Mouse (Mus musculus) spleen, postnatal 36 days (tissue): ENCODE results near the gene Pkd1l3.

ENCODE experiments used
- DNase-seq, 2 experiments: peaks; one replicate each; pipeline ENCODE4 v3.0.0; 2022; ENCODE audit warnings: low spot score in 2 of 2, mixed read lengths in 1 of 2

Gene Pkd1l3

DNA sequence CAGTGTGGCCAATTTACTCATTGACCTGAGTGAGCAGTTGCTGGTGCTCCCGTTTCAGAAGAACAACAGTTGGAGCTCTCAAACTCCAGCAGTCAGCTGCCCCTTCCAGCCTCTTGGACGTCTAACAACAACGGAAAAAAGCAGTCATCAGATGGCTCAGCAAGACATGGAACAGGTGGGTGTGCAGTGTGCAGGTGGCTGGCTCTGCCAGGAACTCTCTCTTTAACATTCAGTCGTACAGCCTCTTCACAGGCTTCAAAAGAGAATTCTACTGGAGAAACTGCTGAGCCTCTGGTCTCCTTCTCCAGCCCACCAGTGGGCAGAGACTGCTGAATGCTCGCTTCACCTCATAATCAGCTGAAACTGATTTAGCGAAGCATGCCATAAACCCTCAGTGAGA lies 14.3 kb downstream of the Pkd1l3 start:
- DNase-seq: no peak

DNA sequence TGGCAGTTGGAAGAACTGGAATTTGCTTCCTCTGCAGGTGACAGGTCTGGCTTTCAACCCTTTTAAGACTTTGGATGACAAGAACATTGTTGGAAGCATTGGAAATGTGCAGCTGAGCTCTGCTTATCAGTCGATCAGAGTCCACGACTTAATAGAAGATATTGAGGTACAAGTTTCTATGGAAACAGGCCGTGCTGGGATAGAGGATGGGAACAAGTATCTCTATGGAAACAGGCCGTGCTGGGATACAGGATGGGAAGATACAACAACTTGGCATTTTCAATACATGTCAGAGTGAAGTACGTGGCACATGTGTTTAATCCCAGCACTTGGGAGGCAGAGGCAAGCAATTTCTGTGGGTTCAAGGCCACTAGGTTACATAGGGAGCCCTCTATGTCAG lies 18.2 kb downstream of the Pkd1l3 start:
- DNase-seq: no peak

GRCm38 (mm10) chr8:109635146-109635545 lies 20.8 kb downstream of the Pkd1l3 start:
- DNase-seq: no peak

GRCm38 (mm10) chr8:109638851-109639250 lies 24.5 kb downstream of the Pkd1l3 start:
- DNase-seq: no peak

GRCm38 (mm10) chr8:109640410-109640809 lies 26.1 kb downstream of the Pkd1l3 start:
- DNase-seq: no peak

GRCm38 (mm10) chr8:109641236-109641635 lies 26.9 kb downstream of the Pkd1l3 start:
- DNase-seq: no peak

- no peak for DNase-seq
Observed at GRCm38 (mm10) chr8:109647331-109647730, 33.0 kb downstream of the Pkd1l3 start.

DNA sequence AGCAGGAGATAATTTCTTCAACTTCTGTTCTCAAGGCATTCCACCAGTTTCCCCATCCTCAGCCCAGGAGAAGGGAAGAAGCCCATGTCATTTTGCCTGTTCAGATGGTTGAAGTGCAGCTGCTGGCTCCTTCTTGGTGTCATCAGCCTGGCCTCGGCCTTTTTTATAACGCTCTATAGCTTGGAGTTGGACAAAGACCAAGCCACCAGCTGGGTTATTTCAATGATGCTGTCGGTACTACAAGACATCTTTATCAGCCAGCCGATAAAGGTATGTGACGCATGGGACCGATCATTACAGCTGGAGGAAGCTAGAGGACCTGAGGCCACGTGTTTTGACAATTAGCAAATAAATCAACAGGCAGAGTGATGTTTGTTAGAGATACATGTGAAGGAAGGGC lies 34.2 kb downstream of the Pkd1l3 start:
- no peak for DNase-seq

- no peak for DNase-seq
Observed at GRCm38 (mm10) chr8:109650801-109651200, 36.5 kb downstream of the Pkd1l3 start.

DNA sequence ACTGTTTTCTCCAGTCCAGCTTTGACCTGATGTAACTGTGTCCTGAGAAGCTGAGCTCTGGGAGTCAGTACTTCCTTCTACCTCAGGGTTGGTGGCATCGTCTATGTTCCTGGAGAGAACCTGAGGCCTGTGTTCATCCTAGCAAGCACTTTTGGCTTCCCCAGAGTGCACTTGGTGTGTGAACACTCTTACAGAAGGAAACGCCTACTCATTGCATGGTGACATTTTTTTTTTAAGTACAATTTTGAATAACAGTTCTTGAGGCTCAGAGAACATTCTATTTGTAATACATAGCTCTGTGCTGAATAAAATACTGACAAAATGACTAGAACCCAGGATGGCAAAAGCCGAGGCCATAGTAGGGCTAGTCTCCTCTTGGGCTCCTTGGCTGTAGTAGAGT lies 42.5 kb downstream of the Pkd1l3 start:
- no peak for DNase-seq

GRCm38 (mm10) chr8:109662328-109662727 lies 48.0 kb downstream of the Pkd1l3 start:
- no peak for DNase-seq

DNA sequence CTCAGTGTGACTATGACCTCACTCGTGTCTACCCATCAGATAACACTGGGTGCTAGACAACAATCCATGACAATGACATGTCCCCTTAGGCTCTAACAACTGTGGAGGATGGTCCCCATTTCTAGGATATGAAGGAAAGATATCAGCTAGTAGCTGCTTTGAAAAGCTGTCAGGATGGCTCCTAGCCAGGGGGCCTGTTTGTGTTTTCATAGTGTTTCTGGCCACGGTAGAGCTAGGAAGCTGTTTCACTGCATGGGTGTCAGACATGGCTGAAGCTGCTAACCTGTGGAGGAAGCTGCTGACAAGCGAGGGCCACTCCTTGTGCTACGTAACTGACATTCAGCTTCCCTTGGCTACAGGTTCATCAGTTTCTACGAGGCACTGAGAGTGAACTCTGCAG lies 52.3 kb downstream of the Pkd1l3 start:
- DNase-seq: no peak

GRCm38 (mm10) chr8:109672656-109673055 lies 58.3 kb downstream of the Pkd1l3 start:
- no peak for DNase-seq

- no peak for DNase-seq
Observed at GRCm38 (mm10) chr8:109673596-109673995, 59.3 kb downstream of the Pkd1l3 start.

DNA sequence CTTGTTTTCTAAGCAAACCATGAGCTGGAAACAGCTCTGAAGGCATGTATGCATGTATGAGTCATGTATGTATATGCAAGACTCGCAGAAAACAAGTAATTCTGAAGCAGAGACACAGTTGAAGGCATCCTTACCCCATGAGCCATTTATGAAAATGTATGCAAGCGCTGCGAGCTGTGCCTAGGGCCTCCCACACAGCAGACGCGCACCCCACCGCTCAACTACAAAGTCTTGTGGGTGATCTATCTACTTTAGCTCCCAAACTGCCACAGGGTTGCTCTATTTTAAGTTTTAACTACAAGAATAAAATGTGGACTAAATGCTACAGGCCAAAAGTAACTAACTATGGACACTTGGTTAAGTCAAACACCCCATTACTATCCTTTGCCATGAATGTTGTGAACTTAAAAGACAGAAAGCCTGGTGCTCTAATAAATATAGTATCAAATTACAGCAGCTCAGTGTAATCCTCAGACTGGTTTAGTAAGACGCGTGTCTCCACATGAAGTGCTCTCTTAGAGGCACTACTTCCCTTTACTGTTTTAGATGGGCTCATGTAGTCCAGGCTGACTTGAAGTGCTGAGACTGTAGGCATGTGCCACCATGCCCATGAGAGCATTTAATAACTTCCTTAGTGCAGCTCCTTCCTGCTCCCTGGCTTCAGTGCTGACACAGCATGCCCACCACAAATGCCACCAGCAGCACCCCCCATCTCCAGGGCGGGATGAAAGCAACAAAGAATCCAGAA lies 61.8 kb downstream of the Pkd1l3 start:
- DNase-seq: no peak

- DNase-seq: no peak
Observed at GRCm38 (mm10) chr8:109681535-109681934, 67.2 kb downstream of the Pkd1l3 start.

DNA sequence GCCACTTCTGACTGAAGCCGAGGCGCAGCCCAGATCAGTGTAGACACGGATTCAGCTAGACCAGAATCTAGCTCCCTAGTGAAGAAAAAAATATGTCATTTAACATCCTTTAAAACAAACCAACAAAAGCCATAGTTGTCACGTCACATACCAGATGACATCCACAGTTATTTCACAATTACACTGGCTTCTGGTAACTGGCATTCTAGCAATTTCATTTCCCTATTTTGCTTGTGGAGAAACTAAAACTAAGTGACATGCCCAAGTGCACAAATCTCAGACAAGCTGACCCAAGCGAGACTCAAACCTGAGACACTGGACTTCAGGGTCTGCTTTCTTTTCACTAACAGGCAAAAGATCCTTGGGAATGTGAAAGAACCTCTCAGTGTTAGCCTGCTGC lies 67.8 kb downstream of the Pkd1l3 start:
- peak in 1 of 2 experiments; percentile 18 for DNase-seq

DNA sequence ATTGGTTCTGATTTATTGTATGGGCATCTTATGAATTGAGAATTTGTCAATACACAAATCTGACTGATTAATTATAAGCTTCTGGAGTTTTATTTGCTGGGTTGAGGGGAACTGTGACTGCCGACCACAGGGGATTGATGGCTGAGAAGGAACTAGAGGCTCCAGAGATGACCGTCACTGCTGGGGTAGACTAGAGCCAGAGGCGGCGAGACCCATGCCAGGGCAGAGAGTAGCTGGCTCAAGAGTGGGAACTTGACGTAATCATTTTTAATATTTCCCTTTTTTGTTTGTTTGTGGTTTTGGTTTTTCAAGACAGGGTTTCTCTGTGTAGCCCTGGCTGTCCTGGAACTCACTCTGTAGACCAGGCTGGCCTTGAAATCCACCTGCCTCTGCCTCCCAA lies 72.9 kb downstream of the Pkd1l3 start:
- no peak for DNase-seq

DNA sequence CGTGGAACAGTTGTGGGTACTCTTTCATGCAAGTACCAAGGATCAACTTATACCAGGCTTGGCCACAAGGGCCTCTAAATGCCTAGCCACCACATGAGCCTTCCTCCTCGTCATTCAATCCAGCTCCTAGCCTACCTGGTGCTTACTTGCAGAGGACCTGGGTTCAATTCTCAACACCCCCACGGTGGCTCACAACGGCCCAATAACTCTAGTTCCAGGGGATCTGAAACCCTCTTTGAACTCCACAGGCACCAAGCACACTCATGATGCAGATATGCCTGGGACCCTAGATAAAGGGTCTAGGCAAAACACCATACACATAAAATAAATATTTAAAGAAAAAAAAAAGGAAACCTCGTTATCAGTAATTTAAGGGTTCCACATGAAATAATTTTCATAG lies 77.5 kb downstream of the Pkd1l3 start:
- no peak for DNase-seq

- DNase-seq: peak in 1 of 2 experiments; percentile 40
Observed at GRCm38 (mm10) chr8:109692443-109693145, 78.3 kb downstream of the Pkd1l3 start.

DNA sequence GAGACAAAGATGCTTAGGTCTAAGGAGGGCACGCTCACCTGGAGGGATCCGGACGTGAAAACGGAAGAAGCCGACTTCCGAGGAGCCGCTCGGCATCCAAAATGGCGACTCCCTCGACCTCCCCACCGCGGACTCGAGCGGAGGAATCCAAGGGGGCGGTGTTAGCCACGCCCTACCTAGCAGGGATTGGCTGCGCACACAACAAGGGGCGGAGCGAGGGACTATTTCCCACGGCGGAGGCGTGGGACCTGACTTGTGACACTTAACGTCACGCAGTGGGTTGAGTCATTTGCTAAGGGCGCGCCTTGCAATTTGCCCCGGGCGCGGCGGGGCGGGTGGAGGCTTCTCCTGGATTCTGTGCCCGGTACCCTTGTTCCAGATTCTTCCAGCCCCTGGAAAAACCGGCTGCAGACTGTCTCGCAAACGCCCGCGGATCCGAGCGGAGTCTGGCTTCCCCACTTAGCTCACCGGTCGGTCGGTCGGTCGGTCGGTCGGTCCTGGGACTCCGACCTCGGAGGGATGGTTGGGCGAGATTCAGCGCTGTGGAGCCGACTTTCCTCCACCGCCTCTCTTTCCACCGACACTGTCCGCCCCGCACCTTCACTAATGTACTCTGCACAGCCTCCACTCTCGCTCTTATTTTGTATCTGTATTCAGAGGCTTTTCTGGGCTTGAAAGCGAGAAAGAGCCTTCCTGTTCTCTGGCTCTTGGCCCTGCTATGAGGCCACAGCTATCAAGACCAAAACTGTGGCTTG lies 79.0 kb downstream of the Pkd1l3 start, which contains the start of gene Ist1:
Gene Ist1 (minus strand): TSS at position 115 of the 755 bp plus-strand sequence.
- DNase-seq: peak; percentile 97 to 99

- no peak for DNase-seq
Observed at GRCm38 (mm10) chr8:109694154-109694553, 79.8 kb downstream of the Pkd1l3 start.
